20 mouse cellular contexts compared by ENCODE assay signal in genomic region chr12:5698778-5699454, GRCm38 (mm10).
DNase-seq lines count a peak whose midpoint lies in the region; ATAC-seq lines count a peak whose summit lies in the region.
"Had no signal": no experiment of that assay in that cellular context is flagged by ENCODE, and none has a peak within 500 bp of the region (broad histone marks: within the 10 kb centered on the region; RNA-seq: fewer than 3 reads in every experiment).

No protein-coding gene starts in this region.

- H3K27me3 ChIP-seq in embryonic facial prominence, embryonic 14.5 days (replicated peaks; ENCODE audit: control insufficient read depth, insufficient read depth, low read length), result no peaks in the 10 kb centered on the region
- no peaks in the 10 kb centered on the region for H3K27me3 ChIP-seq in embryonic facial prominence, embryonic 10.5 days (replicated peaks; ENCODE audit: low read depth, poor library complexity, severe bottlenecking)
- no peaks in the 10 kb centered on the region for H3K27me3 ChIP-seq in neural tube, embryonic 14.5 days (ENCODE audit: control insufficient read depth, insufficient read depth, low read length)
- no peaks in the 10 kb centered on the region for H3K27me3 ChIP-seq in heart, embryonic 10.5 days (ENCODE audit: insufficient read depth, poor library complexity, severe bottlenecking)
- H3K27me3 ChIP-seq: embryonic facial prominence, embryonic 13.5 days; heart, embryonic 15.5 days; liver, embryonic 13.5 days had no signal

- intact Hi-C loops in left cerebral cortex, postnatal 4 days (cut with DNase I), result no loop called here
- intact Hi-C loops in left cerebral cortex, postnatal 10 days (cut with DNase I), result no loop called here

- no peaks in the 10 kb centered on the region for H3K9me3 ChIP-seq in embryonic facial prominence, embryonic 14.5 days (ENCODE audit: control insufficient read depth, low read length)
- no peaks in the 10 kb centered on the region for H3K9me3 ChIP-seq in embryonic facial prominence, embryonic 10.5 days
- no peaks in the 10 kb centered on the region for H3K9me3 ChIP-seq in neural tube, embryonic 14.5 days (ENCODE audit: control insufficient read depth, low read length)
- H3K9me3 ChIP-seq in heart, embryonic 10.5 days, result no peaks in the 10 kb centered on the region
- H3K9me3 ChIP-seq: embryonic facial prominence, embryonic 13.5 days; heart, embryonic 15.5 days; limb, embryonic 10.5 days; liver, embryonic 13.5 days had no signal

- no peak overlapping the region for H3K4me3 ChIP-seq in embryonic facial prominence, embryonic 14.5 days (ENCODE audit: low read depth, low read length)
- H3K4me3 ChIP-seq in embryonic facial prominence, embryonic 10.5 days, result no peak overlapping the region
- no peak overlapping the region for H3K4me3 ChIP-seq in neural tube, embryonic 14.5 days (ENCODE audit: low read depth, low read length)
- no peak overlapping the region for H3K4me3 ChIP-seq in heart, embryonic 10.5 days
- H3K4me3 ChIP-seq: embryonic facial prominence, embryonic 13.5 days; heart, embryonic 15.5 days; limb, embryonic 10.5 days; liver, embryonic 13.5 days had no signal

- H3K4me1 ChIP-seq in embryonic facial prominence, embryonic 14.5 days (ENCODE audit: control insufficient read depth, insufficient read depth, low read length), result no peaks in the 10 kb centered on the region
- no peaks in the 10 kb centered on the region for H3K4me1 ChIP-seq in embryonic facial prominence, embryonic 10.5 days
- H3K4me1 ChIP-seq in neural tube, embryonic 14.5 days (ENCODE audit: control insufficient read depth, insufficient read depth, low read length), result no peaks in the 10 kb centered on the region
- no peaks in the 10 kb centered on the region for H3K4me1 ChIP-seq in heart, embryonic 10.5 days
- H3K4me1 ChIP-seq: embryonic facial prominence, embryonic 13.5 days; heart, embryonic 15.5 days; limb, embryonic 10.5 days; liver, embryonic 13.5 days had no signal

- H3K4me2 ChIP-seq in embryonic facial prominence, embryonic 14.5 days (ENCODE audit: low read depth, low read length), result no peak overlapping the region
- no peak overlapping the region for H3K4me2 ChIP-seq in neural tube, embryonic 14.5 days (ENCODE audit: low read depth, low read length)
- H3K4me2 ChIP-seq: embryonic facial prominence, embryonic 13.5 days; heart, embryonic 15.5 days; liver, embryonic 13.5 days had no signal

- no peak for ATAC-seq in embryonic facial prominence, embryonic 14.5 days (ENCODE audit: low read depth)
- ATAC-seq in neural tube, embryonic 14.5 days (ENCODE audit: low read depth), result peak; percentile 58; the same call in 1 of the 2 replicates

- 64% methylated on average over 8 of the region's 8 CpGs for WGBS in embryonic facial prominence, embryonic 14.5 days
- 88% methylated on average over 8 of the region's 8 CpGs for WGBS in embryonic facial prominence, embryonic 10.5 days
- WGBS in neural tube, embryonic 14.5 days, result 42% methylated on average over 8 of the region's 8 CpGs
- 74% methylated on average over 8 of the region's 8 CpGs for WGBS in heart, embryonic 10.5 days

- no peak overlapping the region for H3K9ac ChIP-seq in embryonic facial prominence, embryonic 14.5 days (ENCODE audit: low read depth, low read length)
- no peak overlapping the region for H3K9ac ChIP-seq in neural tube, embryonic 14.5 days (replicated peaks; ENCODE audit: low read depth, low read length)
- H3K9ac ChIP-seq: embryonic facial prominence, embryonic 13.5 days; heart, embryonic 15.5 days; liver, embryonic 13.5 days had no signal

- no peak overlapping the region for H3K27ac ChIP-seq in embryonic facial prominence, embryonic 14.5 days (replicated peaks; ENCODE audit: low read depth, low read length)
- H3K27ac ChIP-seq in embryonic facial prominence, embryonic 10.5 days (replicated peaks), result no peak overlapping the region
- no peak overlapping the region for H3K27ac ChIP-seq in neural tube, embryonic 14.5 days (ENCODE audit: low read depth, low read length)
- H3K27ac ChIP-seq in heart, embryonic 10.5 days, result no peak overlapping the region
- H3K27ac ChIP-seq: embryonic facial prominence, embryonic 13.5 days; heart, embryonic 15.5 days; kidney, postnatal 0 days; limb, embryonic 10.5 days; liver, embryonic 13.5 days; stomach, postnatal 0 days had no signal

- no peaks in the 10 kb centered on the region for H3K36me3 ChIP-seq in embryonic facial prominence, embryonic 14.5 days (ENCODE audit: control insufficient read depth, insufficient read depth, low read length)
- H3K36me3 ChIP-seq in embryonic facial prominence, embryonic 10.5 days (replicated peaks), result no peaks in the 10 kb centered on the region
- no peaks in the 10 kb centered on the region for H3K36me3 ChIP-seq in neural tube, embryonic 14.5 days (ENCODE audit: control insufficient read depth, insufficient read depth, low read length)
- H3K36me3 ChIP-seq in heart, embryonic 10.5 days, result no peaks in the 10 kb centered on the region
- H3K36me3 ChIP-seq: embryonic facial prominence, embryonic 13.5 days; heart, embryonic 15.5 days; limb, embryonic 10.5 days; liver, embryonic 13.5 days had no signal

- peak; percentile 52 for DNase-seq in embryonic facial prominence, embryonic 14.5 days (ENCODE audit: low spot score)
- DNase-seq in embryonic facial prominence, embryonic 10.5 days (ENCODE audit: low spot score), result no peak
- DNase-seq in left cerebral cortex, postnatal 4 days, result peak; percentile 19
- no peak for DNase-seq in left cerebral cortex, adult 8-10 months (ENCODE audit: low spot score in 2 of 2)
- DNase-seq in Muller cell, postnatal 12 days (ENCODE audit: inconsistent ontology term), result peak; percentile 93
- no peak for DNase-seq in heart, embryonic 10.5 days (ENCODE audit: low spot score)
- no peak for DNase-seq in left cerebral cortex, postnatal 10 days (ENCODE audit: extremely low spot score in 1 of 2, low spot score in 2 of 2)
- DNase-seq: adrenal gland, adult 8-10 months; cerebellum, adult 2 months; kidney, adult 11 months; layer of hippocampus, postnatal 36 days; liver, embryonic 13.5 days; right cerebral cortex, postnatal 25 days; thymus, postnatal 14 days had no signal

Comparison
In these comparisons a context has a peak if more than half of its experiments do, and no peak if none do; other contexts are left out.
1. DNase-seq: peak in embryonic facial prominence, embryonic 14.5 days (single experiment), left cerebral cortex, postnatal 4 days (single experiment) and Muller cell, postnatal 12 days (single experiment); none in embryonic facial prominence, embryonic 10.5 days (single experiment), left cerebral cortex, adult 8-10 months (0 of 2), heart, embryonic 10.5 days (single experiment) and left cerebral cortex, postnatal 10 days (0 of 2).